Mouse (Mus musculus) ES-E14 (cell line): ENCODE measurements around the gene Dgat2.

ENCODE experiments used
- CHD2 ChIP-seq: IDR thresholded peaks from 2 replicates; pipeline ENCODE4 v1.6.1; 2014; ENCODE audit warnings: mild to moderate bottlenecking, low read depth, low read length, inconsistent platforms
- HCFC1 ChIP-seq: IDR thresholded peaks from 2 replicates; pipeline ENCODE4 v1.6.1; 2012; ENCODE audit warnings: low read length, inconsistent platforms, borderline replicate concordance; ENCODE audit not compliant: insufficient read depth
- MAFK ChIP-seq: IDR thresholded peaks from 2 replicates; pipeline ENCODE4 v1.6.1; 2014; ENCODE audit warnings: mild to moderate bottlenecking, low read depth, low read length, inconsistent platforms; ENCODE audit not compliant: insufficient read depth
- ZNF384 ChIP-seq: IDR thresholded peaks from 2 replicates; pipeline ENCODE4 v1.6.1; 2012; ENCODE audit warnings: low read depth, low read length, inconsistent platforms

- TF ChIP-seq CHD2 (no peak), MAFK (no peak), ZNF384 (no peak), HCFC1 (no peak)
Measured at GRCm38 (mm10) chr7:99153686-99154202, 28.8 kb downstream of the Dgat2 start.
